Mouse (Mus musculus) frontal cortex, adult 2 months (tissue): Measurements from ENCODE around the gene Fbxo10. TPM values are rescaled to one million over a fixed set of nuclear protein-coding genes. Genes with fewer than 3 reads are reported as not detected.
A peak's percentile ranks its signal among the peaks of the same experiment; 100 is the strongest.
"Not testable (repeated sequence)": the region's sequence is repeated elsewhere in the genome, so short reads cannot be mapped to it uniquely, and the experiment has no call there.

ENCODE experiments used
- DNase-seq, 2 experiments: peaks; one replicate each; pipeline ENCODE4 v3.0.0; 2022; ENCODE audit warnings: low spot score in 1 of 2; ENCODE audit errors: extremely low spot score in 1 of 2
- polyA plus RNA-seq: library from polyadenylated mRNA; depleted of rRNA; stranded (reverse); fragments of >200 nt; gene quantifications from 2 replicates; pipeline ENCODE4 v1.2.3, GENCODE M21; 2012

Gene Fbxo10
- polyA plus RNA-seq, 1 experiment = 25.5 TPM

DNA sequence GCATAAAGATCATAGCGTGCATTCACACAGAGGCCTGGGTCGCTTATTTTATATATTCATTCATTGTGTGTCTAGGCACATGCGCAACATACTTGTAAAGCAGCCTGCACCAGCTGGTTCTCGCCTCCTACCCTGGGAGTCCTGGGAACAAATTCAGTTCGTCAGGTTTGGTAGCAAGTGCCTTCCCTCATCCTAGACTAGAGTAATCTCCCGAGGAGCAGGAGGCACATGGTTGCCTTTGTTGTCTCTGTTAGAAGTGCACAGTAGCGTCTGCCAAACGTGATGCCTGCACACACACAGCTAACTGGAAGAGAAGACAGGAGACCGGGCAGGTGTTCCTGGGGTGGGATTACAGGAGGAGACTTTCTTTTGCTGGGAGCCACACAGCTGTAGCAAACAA, 36.4 kb downstream of the Fbxo10 start:
- peak; percentile 24 to 45 for DNase-seq

DNA sequence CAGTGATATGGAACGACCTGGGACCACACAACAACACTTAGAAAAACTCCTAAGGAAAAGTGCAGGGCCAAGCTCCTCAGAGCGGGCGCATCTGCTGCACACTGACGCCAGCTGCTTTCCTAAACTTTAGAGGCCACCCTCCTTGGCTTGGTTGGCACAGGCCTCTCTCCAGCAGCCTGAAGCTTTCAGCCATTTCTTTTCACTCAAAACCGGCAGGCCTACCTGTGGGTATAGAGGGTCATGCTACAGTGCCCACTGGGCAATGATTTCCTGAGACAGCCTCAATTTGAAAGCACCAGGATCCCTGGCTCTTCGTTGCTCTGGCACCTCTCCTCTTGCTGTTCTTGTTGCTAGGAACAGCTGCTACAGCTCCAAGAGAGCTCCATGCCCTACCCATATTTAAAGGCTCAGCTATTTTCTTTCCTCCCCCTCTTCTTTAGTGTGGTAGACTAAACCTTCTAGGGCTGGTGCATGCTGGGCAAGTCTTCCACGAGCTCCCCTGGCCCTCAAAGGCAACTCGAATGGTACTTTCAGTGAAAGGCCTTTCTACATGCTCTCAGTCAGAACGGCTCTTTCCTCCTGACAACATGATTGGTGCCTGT, 37.0 kb downstream of the Fbxo10 start:
- DNase-seq = peak in 1 of 2 experiments; percentile 12

DNA sequence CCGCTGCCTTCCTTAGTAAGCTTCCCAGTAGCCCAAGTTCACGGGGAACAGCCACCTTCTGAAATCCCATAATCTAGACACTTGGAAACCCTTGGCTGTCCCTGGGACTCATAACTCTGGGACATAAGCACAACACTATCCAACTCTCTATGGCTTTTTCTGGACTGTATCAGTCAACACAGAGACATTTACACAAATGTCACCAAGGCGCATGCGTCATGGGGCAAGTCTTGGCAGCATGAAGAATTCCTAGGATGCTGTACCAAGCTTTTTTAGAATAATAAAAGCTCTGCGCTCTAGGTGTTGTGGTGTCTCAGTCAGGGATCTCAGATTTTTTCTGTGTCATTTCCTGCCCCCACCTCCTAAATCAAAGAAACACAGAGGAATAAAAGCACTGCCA, 37.7 kb downstream of the Fbxo10 start:
- no peak for DNase-seq

DNA sequence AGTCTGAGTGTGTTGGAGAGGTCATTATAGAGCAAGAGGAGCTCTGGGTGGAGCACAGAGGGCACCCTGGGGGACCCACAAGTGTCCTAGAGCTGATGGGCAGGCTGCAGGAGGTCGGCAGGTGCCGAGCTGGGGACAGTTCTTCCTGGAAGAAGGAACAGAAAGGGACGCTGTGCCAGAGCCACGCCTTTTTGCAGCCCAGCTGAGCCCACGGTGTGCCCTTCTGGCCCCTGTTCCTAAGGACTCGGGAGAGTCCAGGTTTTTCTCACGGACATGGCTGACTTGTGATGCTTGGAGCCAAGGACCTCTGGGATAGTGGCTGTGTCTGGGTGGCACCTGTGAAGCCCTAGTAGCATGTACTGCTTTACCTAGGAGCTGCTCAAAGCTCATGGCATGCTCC, 43.6 kb downstream of the Fbxo10 start:
- no peak for DNase-seq

DNA sequence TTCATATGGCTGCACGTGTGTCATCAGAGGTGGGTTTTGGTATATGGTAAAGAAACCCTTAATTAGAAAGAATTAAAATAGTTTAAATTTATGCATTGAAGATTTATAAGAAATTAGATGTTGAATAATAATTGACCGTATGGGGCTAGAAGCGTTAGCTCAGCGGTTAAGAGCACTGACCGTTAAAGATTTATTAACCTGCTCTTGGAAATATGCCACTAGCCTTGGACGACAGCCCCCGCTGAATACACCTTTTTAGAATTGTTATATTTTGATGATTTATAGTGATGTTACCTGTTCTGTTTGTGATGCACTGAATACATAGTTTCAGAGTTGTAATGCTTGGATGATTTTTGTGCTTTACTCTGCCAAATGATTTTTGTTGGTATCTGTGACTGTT, 44.9 kb downstream of the Fbxo10 start:
- DNase-seq = not testable (repeated sequence)

DNA sequence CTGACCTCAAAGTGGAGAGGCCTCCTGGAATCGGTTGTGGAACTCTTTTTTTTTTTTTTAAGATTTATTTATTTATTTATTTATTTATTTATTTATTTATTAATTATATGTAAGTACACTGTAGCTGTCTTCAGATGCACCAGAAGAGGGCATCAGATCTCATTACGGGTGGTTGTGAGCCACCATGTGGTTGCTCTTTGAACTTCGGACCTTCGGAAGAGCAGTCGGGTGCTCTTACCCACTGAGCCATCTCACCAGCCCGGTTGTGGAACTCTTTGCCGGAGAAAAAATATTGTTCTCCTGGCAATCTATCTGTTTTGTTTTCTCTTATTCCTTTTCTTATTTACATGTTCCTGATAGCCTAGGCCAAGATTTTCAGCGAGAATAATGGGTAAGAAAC, 45.5 kb downstream of the Fbxo10 start:
- not testable (repeated sequence) for DNase-seq

DNA sequence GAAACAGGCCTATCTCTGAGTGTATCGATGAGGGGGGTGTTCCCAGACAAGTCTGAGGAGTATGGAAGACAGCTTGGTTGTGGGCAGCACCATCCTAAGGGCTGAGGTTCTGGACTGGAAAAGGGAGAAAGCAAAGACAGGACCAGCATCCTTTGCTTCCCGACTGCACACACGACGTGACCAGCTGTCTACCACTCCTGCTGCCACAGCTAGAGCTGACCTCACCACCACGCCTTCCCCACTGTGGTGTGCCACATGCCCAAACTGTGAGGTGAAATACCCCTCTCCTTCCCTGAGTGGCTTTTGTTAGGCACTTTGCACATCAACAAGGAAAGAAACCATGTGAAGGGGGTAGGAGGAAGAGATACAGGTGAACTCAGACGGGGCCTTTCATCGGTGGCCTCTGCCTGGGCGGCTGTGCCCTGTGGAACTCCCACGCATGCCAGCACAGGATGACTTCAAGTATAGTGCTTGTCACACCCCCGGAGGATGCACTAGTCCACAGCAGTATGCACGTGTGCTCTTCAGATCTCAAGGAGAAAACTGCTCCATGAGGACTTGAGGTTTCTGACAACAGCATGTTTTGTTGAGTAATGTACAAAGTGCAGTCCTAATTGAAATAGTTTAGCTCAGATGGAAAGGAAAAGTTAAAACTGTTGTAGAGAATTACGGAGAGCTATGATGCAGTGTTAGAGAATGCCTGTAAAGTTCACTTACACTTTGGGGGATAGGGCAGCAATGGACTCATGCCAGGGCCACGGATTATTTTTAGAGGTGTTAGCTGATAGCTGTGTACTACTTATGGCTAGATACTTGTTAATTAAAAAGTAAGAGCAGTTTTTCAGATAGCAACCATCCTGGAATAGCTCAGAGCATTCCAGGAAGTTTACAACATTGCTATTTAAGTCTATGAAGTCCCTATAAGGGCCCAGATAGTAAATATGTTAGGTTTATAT, 46.7 kb downstream of the Fbxo10 start:
- no peak for DNase-seq

DNA sequence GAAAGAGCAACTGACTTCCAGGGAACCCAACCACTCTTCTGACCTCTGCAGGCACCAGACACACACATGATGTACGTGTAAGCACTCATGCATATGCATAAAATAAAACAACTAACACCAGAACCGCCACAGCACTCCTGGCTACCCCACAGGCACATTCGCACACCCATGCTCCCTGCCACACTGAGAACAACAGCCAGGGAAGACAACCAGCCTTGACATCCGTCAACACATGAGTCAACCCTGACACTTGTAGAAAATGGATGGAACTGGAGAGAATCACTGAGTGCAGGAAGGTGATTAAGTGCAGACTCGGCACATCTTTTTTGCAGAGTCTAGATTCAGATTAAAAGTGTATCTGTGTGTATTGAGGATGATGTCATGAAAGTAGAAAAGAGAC, 47.8 kb downstream of the Fbxo10 start:
- DNase-seq = no peak

DNA sequence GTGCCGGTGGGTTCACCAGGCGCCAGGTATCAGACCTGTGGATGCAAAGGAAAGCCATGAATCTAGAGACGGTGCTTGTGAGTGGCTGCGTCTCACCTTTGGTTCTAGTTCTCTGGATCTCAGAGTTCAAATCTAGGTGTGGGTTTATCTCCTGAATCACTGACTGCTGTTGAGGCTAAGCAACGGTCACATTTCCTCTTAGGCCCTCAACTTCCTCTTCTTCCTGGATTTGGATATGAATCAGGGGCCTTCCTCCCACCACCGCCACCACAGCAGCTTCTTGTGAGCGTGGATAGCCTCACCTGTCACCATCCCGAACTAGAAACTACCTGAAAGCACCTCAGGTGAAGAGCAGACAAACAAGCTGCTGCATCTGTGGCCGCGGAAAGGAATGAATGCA, 48.4 kb downstream of the Fbxo10 start:
- no peak for DNase-seq

DNA sequence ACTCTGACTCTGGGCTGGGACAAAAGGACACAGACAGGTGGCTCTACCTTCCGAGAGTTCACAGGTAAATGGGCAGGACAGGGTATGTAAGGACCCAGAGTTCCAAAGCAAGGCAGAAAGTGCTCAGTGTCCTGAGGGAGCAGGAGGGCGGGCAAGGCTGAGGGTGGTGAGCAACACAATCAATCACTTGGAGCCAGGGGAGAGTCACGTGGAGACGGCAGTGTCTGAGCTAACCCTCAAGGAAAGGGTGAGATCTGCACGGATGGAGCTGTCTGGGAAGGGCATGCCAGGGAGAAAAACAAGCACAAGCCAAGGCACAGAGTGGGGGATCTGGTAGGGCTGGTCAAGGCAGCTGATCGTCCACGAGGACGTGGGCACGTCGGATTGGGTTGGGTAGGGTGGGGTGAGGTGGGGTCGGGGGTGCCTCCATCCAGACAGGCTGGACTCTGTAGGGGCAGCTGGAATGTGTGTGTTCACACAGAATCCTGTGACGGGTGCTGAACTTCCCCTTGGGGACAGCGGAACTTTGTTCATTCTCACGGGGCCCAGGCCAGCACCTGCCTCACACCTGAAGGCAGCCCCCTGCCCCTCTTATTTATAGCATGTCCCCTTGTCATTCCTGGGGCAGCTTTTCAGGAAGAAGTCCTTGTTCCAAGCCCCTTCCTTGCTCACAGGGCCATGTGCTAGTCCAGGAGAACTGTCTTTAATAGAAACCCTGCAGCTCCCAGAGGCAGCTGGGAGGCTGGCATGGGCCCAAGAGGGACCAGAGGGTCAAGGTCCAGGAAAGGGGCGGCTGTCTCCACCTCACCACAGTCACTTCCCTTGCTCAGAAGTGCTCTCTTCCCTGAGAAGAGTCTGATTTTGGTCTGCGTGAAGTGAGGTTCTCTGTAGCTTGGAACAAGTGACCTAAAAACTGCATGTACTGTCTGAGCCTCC, 49.4 kb downstream of the Fbxo10 start:
- no peak for DNase-seq

DNA sequence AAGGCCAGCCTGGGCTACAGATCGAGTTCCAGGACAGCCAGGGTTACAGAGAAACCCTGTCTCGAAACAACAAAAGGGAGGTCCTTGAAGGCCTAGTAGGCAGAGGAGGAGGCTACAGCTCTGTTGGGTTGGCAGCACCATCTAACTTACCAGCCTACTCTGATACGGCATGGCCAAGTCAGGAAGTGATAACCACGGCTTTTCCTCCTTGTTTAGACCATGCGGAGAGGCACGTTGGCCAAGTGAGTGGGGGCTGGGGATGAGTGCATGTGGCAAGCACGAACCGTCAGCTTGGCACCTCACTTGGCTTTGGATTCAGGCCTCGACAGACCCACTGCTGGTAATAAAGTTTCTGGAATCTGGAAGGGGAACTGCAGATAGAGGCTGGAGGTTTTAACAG, 51.8 kb downstream of the Fbxo10 start:
- DNase-seq = no peak

DNA sequence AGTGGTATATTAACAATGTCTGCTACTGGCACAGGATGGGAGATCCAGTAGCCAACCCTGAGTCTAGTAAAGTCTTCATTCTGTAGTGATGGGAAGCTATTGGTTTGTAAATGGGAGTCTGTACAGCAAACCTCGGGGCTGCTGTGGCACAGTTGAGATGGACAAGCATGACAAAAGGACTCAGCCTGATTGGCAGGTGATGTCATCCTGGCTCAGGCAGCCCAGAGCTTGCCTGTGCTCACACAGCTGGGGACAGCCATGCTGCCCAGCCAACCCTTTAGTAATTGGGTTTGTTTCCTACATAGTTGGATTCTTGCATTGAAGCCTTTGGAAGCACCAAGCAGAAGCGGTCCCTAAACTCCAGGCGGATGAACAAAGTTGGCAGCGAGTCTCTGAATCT, 57.9 kb downstream of the Fbxo10 start:
- DNase-seq = no peak

DNA sequence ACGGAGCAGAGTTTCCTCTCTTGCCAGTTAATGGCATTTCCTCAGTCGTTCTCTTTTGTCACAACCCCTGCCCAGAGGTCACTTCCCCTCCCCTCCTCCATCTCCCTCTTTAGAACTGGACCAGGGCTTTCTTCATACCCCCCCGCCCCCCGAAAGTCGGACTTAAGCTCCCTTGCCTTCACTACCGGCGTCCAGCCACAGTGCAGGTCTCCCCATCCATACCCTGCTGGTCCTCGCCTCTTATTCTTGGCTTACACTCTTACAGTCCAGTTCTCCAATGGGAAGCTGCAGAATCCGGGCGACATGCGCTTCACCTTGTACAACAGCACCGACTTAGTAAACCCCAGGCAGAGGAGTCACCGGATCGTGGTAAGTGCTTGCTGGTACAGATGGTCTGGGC, 65.4 kb downstream of the Fbxo10 start:
- no peak for DNase-seq

DNA sequence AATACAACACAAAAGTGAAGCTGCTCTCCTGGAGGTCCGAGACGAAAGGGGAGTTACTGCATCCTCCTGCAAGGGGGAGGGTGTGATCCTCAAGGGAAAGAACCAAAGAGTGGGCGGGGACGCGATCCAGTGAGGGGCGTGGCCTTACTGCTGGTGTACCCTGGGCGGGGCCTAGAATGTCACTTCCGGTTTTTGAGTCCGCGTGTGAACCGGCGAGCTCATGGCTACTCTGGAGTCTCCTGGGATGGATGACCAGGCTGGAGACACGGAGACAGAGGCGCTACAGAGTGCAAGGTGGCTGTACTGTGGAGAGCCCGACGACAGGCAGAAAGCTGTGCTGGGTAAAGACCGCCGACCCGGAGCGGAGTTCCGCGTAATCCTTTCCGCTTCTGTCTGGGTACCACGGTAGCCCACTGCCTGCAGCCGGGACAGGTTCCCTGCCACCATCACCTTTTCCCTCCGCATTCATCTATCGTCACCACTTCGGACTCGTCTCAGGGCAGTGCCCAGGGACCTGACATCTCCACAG, 65.9 kb downstream of the Fbxo10 start, which contains the start of gene Polr1e:
Gene Polr1e, plus strand, starts transcription at position 132 of the 529 bp plus-strand sequence.
- DNase-seq = peak; percentile 78 to 92

DNA sequence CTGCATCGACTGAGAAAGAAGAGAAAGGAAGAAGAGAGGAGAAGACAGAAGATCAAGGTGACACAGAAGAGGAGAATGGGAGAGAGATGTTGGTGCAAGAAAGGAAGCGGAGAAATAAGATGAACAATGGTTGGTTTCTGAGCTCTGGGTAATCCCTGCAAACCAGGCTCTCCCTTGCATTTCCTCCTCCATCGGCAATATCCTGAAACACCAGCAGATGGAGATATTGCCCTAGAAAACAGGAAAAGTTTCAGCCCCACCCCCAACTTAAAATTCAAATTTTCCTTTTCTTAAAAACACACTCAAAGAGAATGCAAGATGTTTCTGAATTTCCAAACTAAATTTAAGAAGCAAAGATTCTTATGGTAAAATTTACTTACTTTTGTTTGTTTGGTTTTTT, 68.8 kb downstream of the Fbxo10 start:
- peak; percentile 43 to 89 for DNase-seq

DNA sequence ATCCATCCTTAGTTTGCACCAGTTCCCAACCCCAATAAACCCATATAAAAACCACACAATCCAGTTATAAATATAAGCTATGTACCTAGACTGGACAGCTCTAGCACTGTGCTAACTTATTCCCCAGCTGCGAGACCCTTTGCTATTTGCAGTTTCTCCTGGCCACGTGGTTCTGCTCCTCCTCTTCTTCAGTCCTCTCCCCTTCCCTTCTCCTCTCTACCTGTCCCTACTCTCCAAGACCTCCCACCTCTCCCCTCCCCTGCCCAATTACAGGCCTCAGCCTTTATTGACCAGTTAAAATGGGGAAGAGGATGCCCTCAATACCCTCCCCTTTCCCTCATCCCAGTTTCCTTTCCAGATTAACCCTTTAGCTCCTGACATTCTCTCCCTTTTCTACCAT, 70.9 kb downstream of the Fbxo10 start:
- no peak for DNase-seq

DNA sequence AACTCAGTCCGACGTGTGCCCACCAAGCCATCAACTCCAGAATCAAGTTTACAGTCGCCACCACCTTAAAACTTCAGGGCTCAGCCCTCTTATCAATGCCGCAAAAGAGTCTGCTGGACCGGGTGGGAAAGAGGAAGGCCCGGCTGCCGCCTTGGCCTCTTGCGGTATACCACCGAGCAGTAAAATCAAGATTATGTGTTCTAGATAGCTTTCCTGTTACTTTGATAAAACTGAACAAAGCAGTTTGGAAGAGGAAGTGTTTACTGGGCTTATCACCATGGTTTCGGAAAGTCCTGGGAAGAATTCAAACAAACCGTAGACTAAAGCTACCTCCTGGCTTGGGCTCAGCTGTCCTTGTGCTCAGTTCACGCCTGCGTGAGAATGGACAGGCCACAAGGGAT, 71.4 kb downstream of the Fbxo10 start:
- DNase-seq = no peak

DNA sequence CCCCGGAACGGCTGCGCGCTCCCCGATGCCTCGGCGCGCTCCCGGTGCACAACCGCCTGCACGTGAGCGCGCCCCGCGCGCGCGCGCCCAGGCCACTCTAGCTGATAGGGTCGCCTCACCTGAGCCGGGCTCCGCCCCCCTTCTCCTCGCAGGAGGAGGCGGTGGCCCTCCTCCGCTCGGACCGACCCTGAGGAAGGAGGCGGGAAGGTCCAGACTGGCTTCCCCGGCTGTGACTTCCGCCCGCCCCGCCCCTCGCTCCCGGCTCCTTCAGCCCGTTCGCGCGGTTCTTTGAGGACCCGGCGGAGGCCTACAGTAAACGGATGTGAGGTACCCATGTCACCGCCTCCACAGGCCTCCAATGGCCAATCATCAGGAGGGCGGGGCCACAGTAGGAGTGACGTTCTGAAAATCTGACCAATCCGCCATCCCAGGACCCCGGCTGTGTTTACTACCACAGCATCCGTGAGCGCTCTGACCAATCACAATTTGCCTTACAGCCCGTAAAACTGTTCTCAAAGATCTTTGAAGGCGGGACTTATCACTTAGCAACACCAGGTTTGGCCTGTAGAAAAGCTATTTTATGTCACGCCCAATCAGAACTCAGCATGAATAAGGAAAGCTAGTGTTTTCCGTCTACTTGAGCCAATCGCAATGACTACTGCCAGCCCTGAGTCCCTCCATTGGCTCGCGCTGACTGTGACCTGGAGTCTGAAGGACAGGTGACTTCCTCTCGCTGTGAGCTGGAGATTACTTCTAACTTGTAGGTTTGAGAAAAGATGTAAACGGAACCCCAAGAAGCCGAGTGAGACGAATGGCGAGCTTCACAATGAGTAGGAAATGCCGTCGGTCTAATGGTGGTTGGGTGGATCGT, 72.1 kb downstream of the Fbxo10 start, which contains the start of gene Zbtb5:
Gene Zbtb5, minus strand, starts transcription at position 308 of the 871 bp plus-strand sequence.
- DNase-seq = peak; percentile 100

DNA sequence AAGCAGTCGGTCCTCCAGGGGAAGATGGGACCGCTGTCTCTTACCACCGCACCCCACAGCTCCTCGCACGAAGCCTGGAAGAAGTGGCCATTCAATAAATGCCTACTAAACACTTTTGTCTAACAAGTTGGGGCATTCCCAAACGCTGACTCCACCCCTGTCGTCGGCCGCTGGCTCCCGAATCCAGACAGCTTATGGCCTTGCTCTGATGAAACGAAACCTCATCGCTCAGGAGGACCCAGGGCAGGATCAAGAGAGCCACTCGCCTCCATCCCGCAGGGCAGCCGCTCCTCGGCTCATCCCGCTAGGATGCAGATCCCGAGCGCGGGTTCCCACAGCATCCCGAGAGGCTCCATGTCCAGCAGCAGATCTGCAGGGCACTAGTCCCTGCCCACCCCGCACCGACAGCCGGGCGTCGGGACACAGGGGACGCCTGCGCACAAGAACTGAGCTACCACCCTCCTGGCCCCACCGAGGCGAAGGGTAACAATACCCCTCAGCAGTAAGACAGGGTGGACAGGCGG, 72.8 kb downstream of the Fbxo10 start:
- DNase-seq = peak; percentile 27 to 42
